Mouse (Mus musculus): ENCODE results near the gene Crtac1.

Gene Crtac1

DNA sequence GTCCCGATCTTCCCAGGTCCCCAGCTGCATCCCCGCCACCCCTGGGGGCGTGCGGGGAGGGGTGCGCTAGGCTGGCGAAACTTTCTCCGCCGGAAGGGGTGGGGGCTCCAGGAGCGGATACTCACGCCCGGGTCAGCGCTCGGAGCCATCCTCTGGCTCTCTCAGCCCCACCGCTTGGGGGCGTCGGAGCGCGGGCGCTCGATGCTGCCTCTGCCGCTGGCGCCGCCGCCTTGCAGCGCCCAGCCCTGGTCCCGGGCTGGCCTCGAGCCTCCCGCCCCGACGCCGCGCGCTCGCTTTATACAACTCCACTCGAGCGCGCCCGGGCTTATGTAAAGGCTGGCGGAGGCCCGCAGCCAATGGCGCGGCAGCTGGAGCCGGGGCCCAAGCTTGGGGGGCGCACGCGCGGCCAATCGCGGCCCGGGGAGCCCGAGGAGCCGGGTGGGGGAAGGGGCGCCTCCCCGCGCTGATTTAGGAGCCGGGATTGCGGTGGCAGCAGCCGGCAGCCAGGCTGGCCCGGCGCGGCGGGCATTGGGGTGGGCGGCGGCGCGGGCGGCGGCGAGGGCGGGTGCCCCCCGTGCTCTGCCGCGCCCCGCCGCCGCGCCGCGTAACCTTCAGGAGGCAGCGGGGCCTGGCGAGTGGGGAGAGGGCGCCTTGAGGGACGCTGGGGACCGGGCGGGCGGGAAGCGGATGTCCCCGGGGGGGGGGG, at the start of gene Crtac1:
Gene Crtac1, minus strand, starts transcription at position 299 of the 706 bp plus-strand sequence.
- DNase-seq (ENCODE audit: low read depth in 2 of 2, low spot score in 2 of 2), result no peak

DNA sequence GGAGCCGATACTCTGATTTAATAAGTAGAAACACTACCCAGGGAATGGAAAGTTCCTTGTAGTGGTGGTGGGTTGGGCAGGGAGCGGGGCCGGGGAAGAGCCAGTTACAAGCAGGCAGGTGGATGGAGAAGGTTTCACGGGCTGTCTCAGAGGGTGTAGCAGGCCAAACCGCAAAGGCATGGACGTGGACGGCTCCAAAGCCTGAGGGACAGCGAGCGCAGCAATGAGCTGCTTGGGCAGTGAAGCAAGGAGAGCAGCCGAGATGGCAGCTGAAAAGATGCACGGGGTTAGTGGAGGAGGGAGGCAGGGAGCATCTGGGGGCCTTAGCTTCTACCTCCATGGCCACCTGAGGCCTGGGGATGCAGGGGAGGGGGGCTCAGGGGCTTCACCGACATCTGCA, 46.7 kb upstream of the Crtac1 start:
- no peak for DNase-seq (ENCODE audit: low read depth in 2 of 2, low spot score in 2 of 2)

DNA sequence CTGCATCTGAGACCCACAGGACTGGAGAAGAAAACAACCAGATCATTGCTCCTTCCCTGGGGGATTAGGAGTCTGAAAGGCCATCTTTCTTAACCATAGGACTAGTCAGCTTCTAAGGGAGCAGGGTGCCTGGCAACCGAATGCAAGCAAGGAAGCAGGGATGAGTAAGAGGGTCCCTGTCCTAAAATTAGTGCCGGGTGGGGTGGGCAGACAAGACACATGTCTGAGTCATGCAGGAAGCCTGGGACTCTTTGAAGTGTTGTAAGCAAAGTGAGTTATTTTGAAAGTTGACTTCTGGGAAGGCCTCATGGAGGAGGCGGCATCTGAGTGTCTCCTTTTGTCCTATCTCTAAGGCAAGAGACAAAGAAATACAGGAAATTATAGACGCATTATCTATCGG, 46.2 kb upstream of the Crtac1 start:
- no peak for DNase-seq (ENCODE audit: low read depth in 2 of 2, low spot score in 2 of 2)

DNA sequence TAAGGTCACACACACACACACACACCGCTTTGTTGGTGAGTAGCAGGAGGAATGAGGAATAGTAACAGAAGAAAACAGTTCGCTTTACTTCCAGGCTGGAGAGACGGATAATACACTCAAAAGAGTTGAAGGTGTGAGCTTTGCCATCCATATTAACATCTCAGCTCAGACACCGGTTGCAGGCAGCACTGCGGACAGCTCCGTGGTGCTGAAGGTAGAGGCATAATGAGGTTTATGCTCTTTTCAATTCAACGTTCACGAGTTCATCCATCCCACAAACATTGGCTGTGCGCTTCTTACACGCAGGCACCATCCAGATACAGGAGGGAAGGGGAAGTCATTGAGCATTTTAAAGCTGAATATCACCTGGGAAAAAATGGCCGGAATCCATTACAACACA, 41.2 kb upstream of the Crtac1 start:
- no peak for DNase-seq (ENCODE audit: low read depth in 2 of 2, low spot score in 2 of 2)

DNA sequence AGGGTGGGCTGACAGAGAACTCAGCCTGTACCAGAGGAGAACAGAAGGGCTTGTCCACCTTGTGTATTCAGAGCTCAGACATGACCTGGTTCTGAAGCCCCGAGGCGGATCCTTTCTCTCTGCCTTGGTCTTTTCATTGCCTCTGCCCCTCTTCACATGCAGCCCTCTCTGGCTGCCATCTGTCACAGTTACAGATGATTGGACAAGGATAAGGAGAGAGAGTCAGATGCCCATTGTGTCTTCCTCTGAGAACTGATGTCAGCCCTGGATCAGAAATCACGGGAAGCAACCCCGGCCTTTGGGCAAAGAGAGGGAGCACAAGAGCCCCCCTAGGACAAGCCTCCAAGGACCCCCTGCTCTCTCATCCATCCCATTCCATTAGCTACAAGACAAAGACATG, 40.0 kb upstream of the Crtac1 start:
- no peak for DNase-seq (ENCODE audit: low read depth in 2 of 2, low spot score in 2 of 2)

DNA sequence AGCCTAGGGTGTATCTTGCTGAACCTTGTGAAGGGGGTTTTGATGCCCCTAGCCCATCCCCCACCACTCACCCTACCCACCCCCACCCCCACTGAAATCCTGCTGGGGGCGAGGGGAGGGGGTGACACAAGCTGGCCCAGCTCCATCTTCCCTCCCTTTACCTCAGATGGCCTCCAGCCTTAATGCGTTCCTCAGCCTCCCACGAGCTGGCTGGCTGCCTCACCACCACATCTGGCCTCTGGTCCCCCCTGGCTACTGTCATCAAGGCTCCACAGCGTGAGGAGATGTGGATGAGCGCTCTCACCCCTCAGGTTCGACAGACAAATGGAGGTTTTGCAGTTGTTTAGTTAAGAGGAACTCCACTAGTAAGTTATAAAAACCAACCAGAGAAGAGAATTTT, 30.3 kb upstream of the Crtac1 start:
- DNase-seq (ENCODE audit: low read depth in 2 of 2, low spot score in 2 of 2), result no peak

DNA sequence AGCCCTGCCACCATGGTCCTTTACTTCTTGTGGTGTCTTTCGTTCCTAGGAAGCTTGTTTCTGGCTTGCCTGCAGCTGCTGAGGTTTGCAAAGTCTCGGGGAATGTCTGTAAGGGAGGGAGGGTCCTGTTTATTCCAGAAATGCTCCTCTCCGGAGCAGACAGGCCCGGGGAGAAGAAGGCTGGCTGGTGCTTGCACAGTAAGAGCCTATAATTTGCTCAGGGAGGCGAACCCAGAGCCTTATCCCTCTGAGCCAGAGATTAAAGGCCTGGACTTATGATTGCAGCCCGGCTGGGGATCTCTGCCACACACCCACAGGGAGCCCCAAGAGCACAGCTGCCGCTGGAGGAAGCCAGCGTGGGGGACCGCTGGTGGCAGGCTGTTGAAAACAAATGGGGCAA, 29.8 kb upstream of the Crtac1 start:
- DNase-seq (ENCODE audit: low read depth in 2 of 2, low spot score in 2 of 2), result no peak

DNA sequence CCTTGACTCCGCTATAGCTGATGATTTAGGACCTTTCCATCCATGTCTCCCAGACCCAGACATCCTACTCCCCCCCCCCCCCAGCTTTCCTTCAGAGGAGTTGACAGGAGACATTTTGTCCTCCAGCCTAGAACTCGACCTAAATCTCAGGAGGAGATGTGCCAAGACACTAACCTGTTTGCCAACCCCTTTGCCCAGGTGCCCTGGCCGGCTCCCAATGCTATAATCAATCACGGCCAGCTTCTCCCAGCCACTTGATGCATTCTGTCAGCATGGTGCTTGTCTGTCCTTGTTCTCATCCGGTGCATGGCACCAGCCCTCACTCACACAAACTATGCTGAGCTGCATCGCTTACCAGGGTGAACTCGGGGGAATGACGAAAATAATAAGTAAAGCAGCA, 27.9 kb upstream of the Crtac1 start:
- no peak for DNase-seq (ENCODE audit: low read depth in 2 of 2, low spot score in 2 of 2)

DNA sequence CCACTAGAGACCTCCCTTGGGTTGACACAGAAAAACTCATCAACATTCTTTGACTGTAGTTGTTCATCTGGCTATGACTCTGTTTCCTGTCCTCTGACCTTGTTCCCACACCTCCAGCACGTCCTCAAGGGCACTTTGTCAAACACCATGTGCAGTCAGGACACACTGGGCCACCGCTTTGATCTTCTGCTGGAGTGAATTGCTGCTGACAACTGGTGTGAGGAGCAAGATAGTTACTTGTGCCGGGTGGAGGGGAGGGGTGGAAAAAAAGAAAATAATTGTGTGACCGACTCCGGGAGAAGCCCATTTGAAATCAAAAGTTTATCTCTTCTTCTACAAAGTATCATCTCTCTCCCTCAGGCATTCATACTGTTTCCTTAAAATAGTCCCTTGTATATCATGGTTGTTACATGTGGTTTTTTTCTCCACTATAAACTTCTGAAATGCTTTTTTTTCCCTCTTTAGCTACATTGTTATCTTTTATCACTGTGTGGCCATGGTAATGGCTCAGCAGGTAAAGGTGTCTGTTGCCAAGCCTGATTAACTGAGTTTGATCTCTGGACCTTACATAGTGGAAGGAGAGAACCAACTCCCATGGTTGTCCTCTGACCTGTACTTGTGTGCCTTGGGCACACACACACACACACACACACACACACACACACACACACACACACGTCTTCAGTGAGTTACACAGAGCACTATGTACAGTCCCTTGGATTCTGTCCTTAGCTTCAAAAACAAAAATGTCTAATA, 23.1 kb upstream of the Crtac1 start:
- DNase-seq (ENCODE audit: low read depth in 2 of 2, low spot score in 2 of 2), result no peak

DNA sequence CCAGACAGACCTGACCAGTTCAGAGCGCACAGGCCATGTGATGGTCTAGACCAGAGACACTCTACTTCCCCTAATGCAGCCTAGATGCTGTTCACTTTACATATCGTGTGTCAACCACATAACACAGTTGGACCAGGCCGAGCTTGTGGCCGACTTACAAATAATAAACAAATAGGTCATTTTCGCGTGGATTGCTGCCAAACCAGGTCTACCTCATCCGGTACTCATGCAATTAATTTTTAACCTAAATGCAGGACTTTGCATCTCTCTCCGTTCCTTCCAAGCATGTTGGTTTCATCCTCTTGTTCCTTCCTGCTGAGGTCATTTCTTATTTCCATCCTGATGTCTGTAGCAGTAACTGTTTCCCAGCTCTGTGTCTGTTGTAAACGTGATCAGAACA, 22.4 kb upstream of the Crtac1 start:
- no peak for DNase-seq (ENCODE audit: low read depth in 2 of 2, low spot score in 2 of 2)

DNA sequence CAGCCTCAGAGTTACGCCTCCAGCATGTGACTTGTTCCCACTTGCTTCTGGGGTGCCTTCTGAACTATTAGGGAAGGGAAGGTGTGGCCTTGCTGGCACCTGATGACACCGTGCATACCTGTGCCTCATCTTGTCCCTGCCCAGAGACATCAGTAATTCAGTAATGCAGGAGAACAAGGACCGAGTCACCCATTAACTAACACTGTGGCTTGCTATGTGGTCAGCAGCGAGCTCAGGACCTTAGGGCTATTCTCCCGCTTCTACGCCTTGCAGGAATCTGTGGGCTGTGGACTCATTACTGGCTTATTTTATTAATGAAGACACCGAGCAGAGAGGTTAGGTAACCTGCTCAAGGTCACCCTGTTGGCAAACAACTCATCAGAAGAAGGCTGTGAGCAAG, 21.0 kb upstream of the Crtac1 start:
- no peak for DNase-seq (ENCODE audit: low read depth in 2 of 2, low spot score in 2 of 2)

DNA sequence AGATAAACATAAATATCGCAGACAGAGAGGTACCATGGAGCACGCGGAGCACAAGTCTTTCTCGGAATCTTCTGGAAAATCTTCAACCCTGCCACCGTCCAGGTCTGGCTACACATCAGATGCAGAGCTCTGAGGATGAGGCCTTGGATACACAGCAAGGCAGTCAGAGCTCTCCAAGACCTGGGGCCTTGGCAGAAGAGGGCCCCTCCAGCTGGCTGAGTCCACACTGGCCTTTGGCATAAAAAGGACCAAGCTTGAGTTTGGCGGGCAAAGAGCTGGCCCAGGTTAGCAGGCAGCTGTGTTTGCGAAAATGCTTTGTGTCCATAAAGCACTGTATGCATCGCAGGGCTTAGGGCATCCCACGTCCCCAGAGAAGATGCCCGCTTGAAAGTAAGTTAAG, 17.0 kb upstream of the Crtac1 start:
- no peak for DNase-seq (ENCODE audit: low read depth in 2 of 2, low spot score in 2 of 2)

DNA sequence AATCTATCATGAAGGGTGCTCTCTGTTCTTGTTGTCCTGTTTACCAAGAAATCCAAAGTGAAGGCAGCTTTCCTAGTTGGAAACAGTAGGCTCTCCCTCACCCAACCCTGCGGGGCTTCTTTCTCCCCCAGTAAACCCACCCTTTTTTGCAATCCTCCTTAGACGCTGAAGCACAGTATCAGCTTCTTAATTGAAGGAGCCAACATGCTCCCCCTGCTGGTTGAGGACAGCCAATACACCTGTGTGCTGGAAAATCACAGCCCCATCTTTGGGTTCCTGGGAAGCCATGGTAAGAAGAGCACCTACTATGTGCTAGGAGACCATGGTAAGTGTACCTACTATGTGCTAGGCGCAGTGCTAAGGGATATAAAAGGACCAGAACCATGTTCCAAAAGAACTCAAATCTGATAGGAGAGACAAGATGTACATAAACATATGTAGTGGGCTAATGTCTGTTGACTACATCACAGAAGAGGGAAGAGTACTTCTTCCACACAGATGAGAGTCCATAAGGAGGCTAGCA, 12.4 kb upstream of the Crtac1 start:
- no peak for DNase-seq (ENCODE audit: low read depth in 2 of 2, low spot score in 2 of 2)

DNA sequence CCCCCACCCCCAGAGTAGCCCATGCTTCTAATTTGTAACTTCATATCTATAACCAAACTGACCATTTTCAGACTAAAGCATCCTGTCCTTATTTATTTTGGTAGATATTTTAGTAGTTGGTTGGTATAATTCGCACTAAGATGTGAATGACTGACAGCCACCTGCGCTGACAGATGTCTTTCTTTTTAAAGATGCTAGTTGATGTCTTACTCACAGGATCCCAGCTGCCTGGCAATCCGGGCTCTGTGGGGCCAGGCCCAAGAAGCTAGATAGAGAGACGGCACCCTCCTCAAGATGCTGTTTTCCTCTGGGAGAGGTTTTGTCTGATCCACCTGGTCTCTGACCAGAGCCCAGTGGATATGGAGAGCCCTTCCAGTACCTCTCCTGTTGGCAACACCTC, 11.7 kb upstream of the Crtac1 start:
- DNase-seq (ENCODE audit: low read depth in 2 of 2, low spot score in 2 of 2), result no peak

DNA sequence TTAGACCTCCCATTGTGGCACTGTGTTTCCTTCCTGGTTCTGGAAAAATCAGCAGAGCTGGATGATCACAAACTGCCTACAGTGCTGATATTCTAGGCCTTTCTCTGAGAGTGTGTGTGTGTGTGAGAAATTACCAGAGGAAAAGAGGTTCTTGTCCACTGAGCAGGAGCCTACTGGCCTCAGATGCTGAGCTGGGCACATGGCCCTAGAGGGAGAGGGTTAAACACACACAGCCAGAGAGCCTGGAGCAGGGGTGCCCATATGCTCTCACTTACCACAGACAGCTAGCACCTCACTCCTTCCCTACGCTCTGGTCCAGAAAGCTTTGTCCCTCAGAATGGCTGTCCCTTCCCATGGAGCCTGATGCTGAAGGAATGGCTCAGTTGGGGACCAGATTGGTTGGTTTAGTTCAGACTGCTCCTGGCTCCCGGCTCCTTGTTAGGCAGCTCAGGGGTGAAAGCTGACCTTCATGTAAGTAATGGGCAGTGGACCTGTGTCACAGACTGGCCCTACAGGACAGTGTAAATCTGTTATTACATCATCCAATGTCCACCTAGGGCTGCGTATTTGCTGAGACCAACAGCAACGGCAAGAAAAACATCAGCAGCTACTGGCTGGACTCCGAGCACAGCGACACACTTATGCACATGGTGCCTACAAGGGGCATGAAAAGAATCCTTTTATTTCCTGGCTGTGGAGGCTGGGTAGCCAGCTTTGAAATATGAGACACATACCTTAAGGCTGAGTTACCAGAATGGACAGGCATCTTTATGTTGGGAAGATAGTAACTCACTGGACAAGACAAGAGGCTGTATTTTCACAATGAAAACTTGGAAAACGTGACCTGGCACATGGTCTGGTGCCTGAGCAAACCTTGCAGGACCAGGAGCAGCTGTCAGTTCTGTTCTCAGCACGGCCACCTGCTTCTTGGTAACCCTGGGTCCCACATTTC, 10.9 kb upstream of the Crtac1 start:
- no peak for DNase-seq (ENCODE audit: low read depth in 2 of 2, low spot score in 2 of 2)

DNA sequence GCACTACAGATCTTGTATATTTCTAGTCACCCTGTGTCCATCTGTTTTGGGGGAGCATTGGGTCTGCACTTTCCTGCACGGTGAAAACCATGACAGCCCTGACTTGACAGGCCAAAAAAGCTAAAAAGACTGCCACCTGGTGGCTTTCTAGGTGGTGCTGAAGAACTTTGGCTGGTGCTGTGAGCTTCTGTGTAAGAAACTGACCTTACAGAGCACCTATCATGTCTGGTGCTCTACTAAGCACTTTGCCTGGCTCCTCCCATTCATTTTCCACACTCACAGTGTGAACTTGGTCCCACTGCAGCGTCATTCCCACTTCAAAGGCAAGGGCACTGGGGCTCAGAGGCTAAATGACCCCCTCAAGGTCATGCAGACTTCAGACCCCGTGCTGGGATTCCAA, 8.5 kb upstream of the Crtac1 start:
- no peak for DNase-seq (ENCODE audit: low read depth in 2 of 2, low spot score in 2 of 2)

DNA sequence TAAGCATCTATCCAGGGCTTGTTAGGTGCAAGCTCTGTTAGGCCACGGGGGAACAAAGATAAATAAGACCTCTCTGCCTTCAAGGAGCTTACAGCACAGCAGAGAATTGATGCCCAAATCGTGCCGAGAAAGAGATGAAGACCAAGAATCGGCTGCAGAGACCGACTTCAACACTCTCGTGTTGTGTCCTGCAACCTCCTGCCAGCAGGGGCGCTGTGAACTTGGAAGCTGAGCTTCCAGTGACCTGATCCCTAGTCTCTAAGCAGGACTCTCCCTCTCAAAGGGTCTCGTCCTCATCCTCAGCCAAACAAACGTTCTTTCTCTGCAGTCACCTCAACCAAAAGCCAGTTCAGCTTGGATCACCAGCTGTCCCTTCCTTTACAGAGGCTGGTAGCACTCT, 7.8 kb upstream of the Crtac1 start:
- DNase-seq (ENCODE audit: low read depth in 2 of 2, low spot score in 2 of 2), result no peak

DNA sequence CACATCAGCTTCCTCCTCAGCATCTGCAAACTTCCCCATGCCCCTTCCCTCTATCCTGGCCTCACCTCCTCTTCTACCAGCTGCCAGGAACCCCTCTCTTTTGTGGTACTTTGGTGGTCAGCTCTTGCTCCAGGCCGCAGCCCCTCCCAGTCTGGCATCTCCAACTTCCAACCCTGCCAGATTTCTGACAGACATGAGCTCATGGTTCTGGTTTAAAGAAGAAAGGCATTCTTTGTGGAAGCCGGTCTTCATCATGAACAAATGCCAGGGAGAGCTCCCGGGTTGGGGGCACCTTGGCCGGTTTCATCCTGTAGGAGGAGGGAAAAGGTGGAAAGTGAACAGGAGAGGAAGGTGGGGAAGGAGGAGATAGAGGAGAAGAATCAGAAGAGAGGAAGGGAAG, 4.0 kb upstream of the Crtac1 start:
- no peak for DNase-seq (ENCODE audit: low read depth in 2 of 2, low spot score in 2 of 2)

DNA sequence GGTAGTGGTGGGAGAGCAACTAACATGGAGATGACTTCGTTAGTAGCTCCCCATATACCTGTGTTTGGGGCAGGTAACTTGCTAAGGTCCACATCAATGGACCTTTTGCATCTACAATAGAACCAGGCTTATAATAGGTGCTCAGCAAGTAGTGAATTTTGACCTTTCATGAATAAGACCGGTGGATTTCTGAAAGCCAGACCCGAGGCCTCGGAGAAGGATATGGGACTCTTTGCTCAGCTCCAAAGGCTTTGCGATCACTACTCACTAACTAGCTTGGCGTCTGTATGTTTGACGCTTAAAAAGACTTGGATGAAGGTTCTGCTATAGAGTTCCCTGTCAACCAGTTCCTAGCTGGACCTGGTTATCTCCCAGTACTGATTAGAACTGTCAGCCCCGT, 1.2 kb upstream of the Crtac1 start:
- no peak for DNase-seq (ENCODE audit: low read depth in 2 of 2, low spot score in 2 of 2)

DNA sequence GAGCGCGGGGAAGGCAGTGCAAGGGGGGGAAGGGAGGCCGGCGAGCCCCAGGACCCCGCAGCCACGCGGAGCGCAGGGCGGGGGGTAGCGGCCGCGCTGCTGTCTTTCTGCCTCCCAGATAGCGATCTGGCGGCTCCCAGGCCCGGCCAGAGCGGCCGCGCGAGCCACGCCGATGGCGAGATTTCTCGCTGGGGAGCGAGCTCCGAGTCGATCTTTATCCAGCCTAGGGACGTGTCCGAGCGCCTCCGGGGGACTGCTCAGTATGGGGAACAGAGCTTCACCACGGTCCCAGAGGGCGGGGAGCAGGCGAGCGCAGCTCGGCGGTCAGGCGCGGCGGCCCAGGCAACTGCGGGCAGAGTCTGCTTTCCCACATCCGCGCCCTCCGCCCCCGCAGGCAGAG, 608 bp upstream of the Crtac1 start:
- no peak for DNase-seq (ENCODE audit: low read depth in 2 of 2, low spot score in 2 of 2)

DNA sequence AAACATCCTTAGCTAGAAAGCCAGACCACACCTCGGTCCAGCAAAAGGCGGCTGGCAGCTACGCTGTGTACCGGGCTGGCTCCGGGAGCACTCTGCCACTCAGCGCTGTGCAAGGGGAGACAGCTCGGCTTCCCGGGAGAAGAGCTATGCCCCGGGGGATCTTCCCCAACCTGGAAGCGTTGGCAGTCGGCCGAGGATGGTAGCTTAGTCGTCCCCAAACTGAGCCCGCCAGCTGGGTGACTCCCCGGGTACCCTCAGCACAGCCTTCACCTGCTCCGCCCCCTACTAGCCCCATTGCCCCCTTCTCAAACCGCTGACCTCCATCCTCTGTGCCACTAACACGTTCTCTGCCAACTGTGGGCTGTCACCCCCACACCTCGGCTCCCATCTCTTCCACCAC, 602 bp downstream of the Crtac1 start:
- no peak for DNase-seq (ENCODE audit: low read depth in 2 of 2, low spot score in 2 of 2)

DNA sequence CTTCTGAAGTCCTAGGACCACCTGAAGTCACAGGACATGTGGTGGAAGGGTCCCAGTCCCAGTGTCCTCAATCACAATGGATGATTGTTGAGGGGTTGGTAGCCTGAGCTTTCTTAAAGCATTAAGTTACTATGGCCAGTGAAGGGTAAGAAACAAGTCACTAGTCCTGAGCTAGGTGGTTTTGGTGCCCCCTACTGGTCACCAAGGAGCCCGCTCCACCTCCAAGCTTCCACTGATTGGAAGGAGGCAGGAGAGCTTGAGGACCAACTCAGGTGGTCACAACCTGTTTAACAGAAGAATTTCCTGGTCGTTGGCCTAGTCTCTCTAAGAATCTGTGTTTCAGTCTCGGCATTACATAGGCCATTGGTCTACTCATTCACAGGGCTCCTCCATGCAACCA, 2.2 kb downstream of the Crtac1 start:
- DNase-seq (ENCODE audit: low read depth in 2 of 2, low spot score in 2 of 2), result no peak

All from CD8-positive naive resting alpha-beta T cell, adult 2 months (primary cell).